Mouse (Mus musculus): ENCODE measurements around the gene Gm34302. TPM values are rescaled to one million over a fixed set of nuclear protein-coding genes. Genes with fewer than 3 reads are reported as not detected.

Gene Gm34302
- polyA plus RNA-seq (2015; fragmentation: Nextera tagmentation; extraction: Ambion mirVana), result 22.2 and 23.7 TPM in 2 replicates

GRCm38 (mm10) chr3:63483726-63484125, at the start of gene Gm34302:
Gm34302 (minus strand) TSS chr3:63483879.

Other genes starting within 250 kb of the Gm34302 start
- 1.7 and 2.1 TPM in 2 replicates for gene Mme, start 242.3 kb downstream of the Gm34302 start, polyA plus RNA-seq (2015; fragmentation: Nextera tagmentation; extraction: Ambion mirVana)